8 mouse cellular contexts compared by ENCODE assay signal in genomic region chr8:103813954-103814591, GRCm38 (mm10).
DNase-seq lines count a peak whose midpoint lies in the region; ATAC-seq and TF ChIP-seq lines count a peak whose summit lies in the region.

No protein-coding gene starts in this region.

- no peak for TF ChIP-seq POLR2A in myocyte (IDR thresholded peaks at IDR 0.05; ENCODE audit: insufficient read length, low read depth)

- no peak for DNase-seq in gastrocnemius, adult 2 months
- DNase-seq in gastrocnemius, postnatal 25 days: no peak
- DNase-seq in midbrain, embryonic 14.5 days: peak; percentile 40
- no peak for DNase-seq in cerebellum, adult 9-11 months

- ATAC-seq in midbrain, embryonic 14.5 days (ENCODE audit: low FRiP score, low TSS enrichment): no peak
- no peak for ATAC-seq in midbrain, embryonic 16.5 days
- peak; percentile 28 for ATAC-seq in kidney, embryonic 15.5 days (replicated peaks; ENCODE audit: low FRiP score)
- no peak for ATAC-seq in frontal cortex, adult (ENCODE audit: low TSS enrichment)

- no peak overlapping the region for H3ac ChIP-seq in myocyte (ENCODE audit: control insufficient read depth, insufficient read length)

- peak overlapping the region; percentile 12; the same call in 1 of the 2 replicates for H3K27ac ChIP-seq in gastrocnemius, adult 2 months
- no peak overlapping the region for H3K27ac ChIP-seq in midbrain, embryonic 14.5 days (replicated peaks; ENCODE audit: low read depth, low read length)
- no peak overlapping the region for H3K27ac ChIP-seq in midbrain, embryonic 16.5 days (ENCODE audit: low read length)
- H3K27ac ChIP-seq in kidney, embryonic 15.5 days: peak overlapping the region; percentile 86

- TF ChIP-seq CTCF in gastrocnemius, adult 2 months (IDR thresholded peaks at IDR 0.05): no peak

- H3K4me3 ChIP-seq in gastrocnemius, adult 2 months: no peak overlapping the region
- H3K4me3 ChIP-seq in midbrain, embryonic 14.5 days (replicated peaks; ENCODE audit: low read depth, low read length): no peak overlapping the region
- no peak overlapping the region for H3K4me3 ChIP-seq in midbrain, embryonic 16.5 days (ENCODE audit: low read depth, low read length)
- H3K4me3 ChIP-seq in kidney, embryonic 15.5 days (replicated peaks): no peak overlapping the region
- H3K4me3 ChIP-seq in myocyte: no peak overlapping the region

- no peak overlapping the region for H3K9ac ChIP-seq in midbrain, embryonic 14.5 days (replicated peaks; ENCODE audit: low read length)
- H3K9ac ChIP-seq in midbrain, embryonic 16.5 days (ENCODE audit: low read depth, low read length): no peak overlapping the region
- H3K9ac ChIP-seq in kidney, embryonic 15.5 days: no peak overlapping the region

- H3K79me2 ChIP-seq in myocyte (ENCODE audit: control insufficient read depth, insufficient read depth): no peaks in the 10 kb centered on the region

- no peaks in the 10 kb centered on the region for H3K9me3 ChIP-seq in midbrain, embryonic 14.5 days (ENCODE audit: control insufficient read depth, low read length)
- H3K9me3 ChIP-seq in midbrain, embryonic 16.5 days (replicated peaks; ENCODE audit: control insufficient read depth, low read length, poor library complexity, severe bottlenecking): no peaks in the 10 kb centered on the region
- no peaks in the 10 kb centered on the region for H3K9me3 ChIP-seq in kidney, embryonic 15.5 days (replicated peaks)

- no peaks in the 10 kb centered on the region for H3K36me3 ChIP-seq in midbrain, embryonic 14.5 days (ENCODE audit: control insufficient read depth, insufficient read depth, low read length)
- no peaks in the 10 kb centered on the region for H3K36me3 ChIP-seq in midbrain, embryonic 16.5 days (ENCODE audit: control insufficient read depth, insufficient read depth, low read length)
- H3K36me3 ChIP-seq in kidney, embryonic 15.5 days: no peaks in the 10 kb centered on the region
- H3K36me3 ChIP-seq in myocyte (ENCODE audit: control insufficient read depth, insufficient read depth): no peaks in the 10 kb centered on the region

- WGBS in midbrain, embryonic 14.5 days: 74% methylated on average over 10 of the region's 10 CpGs
- 53% methylated on average over 10 of the region's 10 CpGs for WGBS in midbrain, embryonic 16.5 days
- WGBS in kidney, embryonic 15.5 days: 39% methylated on average over 10 of the region's 10 CpGs

- H3K4me1 ChIP-seq in midbrain, embryonic 14.5 days (ENCODE audit: control insufficient read depth, insufficient read depth, low read length): no peaks in the 10 kb centered on the region
- no peaks in the 10 kb centered on the region for H3K4me1 ChIP-seq in midbrain, embryonic 16.5 days (ENCODE audit: control insufficient read depth, insufficient read depth, low read length)
- peaks cover 44% of the 10 kb centered on the region for H3K4me1 ChIP-seq in kidney, embryonic 15.5 days

- H3K4me2 ChIP-seq in midbrain, embryonic 14.5 days (ENCODE audit: low read length): no peak overlapping the region
- no peak overlapping the region for H3K4me2 ChIP-seq in midbrain, embryonic 16.5 days (ENCODE audit: low read length)
- H3K4me2 ChIP-seq in kidney, embryonic 15.5 days: no peak overlapping the region
- peak overlapping the region; percentile 21 for H3K4me2 ChIP-seq in myocyte (ENCODE audit: low read depth)

- intact Hi-C loops in gastrocnemius, adult 2 months (cut with DNase I): no loop called here

- no peaks in the 10 kb centered on the region for H3K27me3 ChIP-seq in midbrain, embryonic 14.5 days (ENCODE audit: control insufficient read depth, insufficient read depth, low read length)
- H3K27me3 ChIP-seq in midbrain, embryonic 16.5 days (ENCODE audit: control insufficient read depth, insufficient read depth, low read depth, low read length): no peaks in the 10 kb centered on the region
- H3K27me3 ChIP-seq in kidney, embryonic 15.5 days: no peaks in the 10 kb centered on the region
- no peaks in the 10 kb centered on the region for H3K27me3 ChIP-seq in myocyte (ENCODE audit: control insufficient read depth, insufficient read depth, insufficient read length)

TF ChIP-seq in myocyte, 11 proteins besides CTCF, POLR2A, EP300 and RAD21:
- TF ChIP-seq POLR2AphosphoS2 (IDR thresholded peaks at IDR 0.05; ENCODE audit: insufficient read length, low read depth): no peak
- TF ChIP-seq MYOD1 (IDR thresholded peaks at IDR 0.05; ENCODE audit: control insufficient read depth in 1 of 3, insufficient read length in 2 of 3, low read depth in 2 of 3): no peak
- no peak for TF ChIP-seq REST (IDR thresholded peaks at IDR 0.05; ENCODE audit: insufficient read depth, insufficient read length)
- no peak for TF ChIP-seq TCF12 (IDR thresholded peaks at IDR 0.05; ENCODE audit: insufficient read depth, poor library complexity, severe bottlenecking)
- no peak for TF ChIP-seq E2F4 (IDR thresholded peaks at IDR 0.05; ENCODE audit: insufficient read depth)
- TF ChIP-seq CEBPB (IDR thresholded peaks at IDR 0.05; ENCODE audit: insufficient read depth, poor library complexity, severe bottlenecking): no peak
- no peak for TF ChIP-seq MYOG (IDR thresholded peaks at IDR 0.05; ENCODE audit: control insufficient read depth in 1 of 3, insufficient read depth in 1 of 3, insufficient read length in 2 of 3, low read depth in 2 of 3)

Comparison
In these comparisons a context has a peak if more than half of its experiments do, and no peak if none do; other contexts are left out.
1. H3K27ac ChIP-seq: peak in gastrocnemius, adult 2 months (single experiment) and kidney, embryonic 15.5 days (single experiment); none in midbrain, embryonic 14.5 days (single experiment) and midbrain, embryonic 16.5 days (single experiment).